Mouse (Mus musculus) frontal cortex, adult 2 months (tissue): ENCODE results near the gene Polr3gl. TPM values are rescaled to one million over a fixed set of nuclear protein-coding genes. Genes with fewer than 3 reads are reported as not detected.

Experiments
- DNase-seq, 2 experiments: peaks; one replicate each; pipeline ENCODE4 v3.0.0; 2022; ENCODE audit warnings: low spot score in 1 of 2; ENCODE audit errors: extremely low spot score in 1 of 2
- polyA plus RNA-seq: library from polyadenylated mRNA; depleted of rRNA; stranded (reverse); fragments of >200 nt; gene quantifications from 2 replicates; pipeline ENCODE4 v1.2.3, GENCODE M21; 2012

The Polr3gl gene
- polyA plus RNA-seq, 1 experiment = 84.3 TPM

- no peak for DNase-seq
Observed at GRCm38 (mm10) chr3:96573611-96574511, 20.1 kb downstream of the Polr3gl start.

DNA sequence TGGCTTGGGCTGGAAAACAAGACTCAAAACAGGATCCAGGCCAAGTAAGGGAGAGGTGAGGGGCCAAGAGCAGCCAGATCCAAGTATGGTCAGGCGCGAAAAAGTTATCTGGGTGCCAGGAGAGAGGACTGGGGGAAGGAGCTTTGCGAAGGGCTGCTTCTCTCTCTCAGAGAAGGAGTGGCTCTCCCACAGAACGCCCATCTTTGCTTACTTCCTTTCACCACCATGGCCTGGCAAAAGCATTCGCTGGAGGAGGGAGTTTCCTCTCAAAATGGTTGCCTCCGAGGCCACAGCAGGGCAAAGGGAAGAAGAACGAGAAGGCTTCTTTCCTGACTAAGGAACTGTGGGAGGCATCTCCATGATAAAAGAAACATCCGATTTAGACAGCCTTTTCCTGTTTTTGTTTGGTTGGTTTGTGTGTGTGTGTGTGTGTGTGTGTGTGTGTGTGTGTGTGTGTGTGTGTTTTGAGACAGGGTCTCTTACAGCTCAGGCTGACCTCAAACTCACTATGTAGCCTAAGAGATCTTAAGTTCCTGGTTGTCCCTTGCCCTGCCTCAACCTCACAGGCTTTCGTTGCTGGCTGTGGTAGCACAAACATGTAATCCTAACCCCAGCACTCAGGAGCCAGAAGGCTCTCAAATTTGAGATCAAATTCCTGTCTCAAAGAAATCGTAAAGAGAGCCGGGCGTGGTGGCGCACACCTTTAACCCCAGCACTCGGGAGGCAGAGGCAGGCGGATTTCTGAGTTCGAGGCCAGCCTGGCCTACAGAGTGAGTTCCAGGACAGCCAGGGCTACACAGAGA is 21.9 kb downstream of the Polr3gl start:
- no peak for DNase-seq

GRCm38 (mm10) chr3:96571336-96571735 is 22.6 kb downstream of the Polr3gl start:
- DNase-seq = no peak

DNA sequence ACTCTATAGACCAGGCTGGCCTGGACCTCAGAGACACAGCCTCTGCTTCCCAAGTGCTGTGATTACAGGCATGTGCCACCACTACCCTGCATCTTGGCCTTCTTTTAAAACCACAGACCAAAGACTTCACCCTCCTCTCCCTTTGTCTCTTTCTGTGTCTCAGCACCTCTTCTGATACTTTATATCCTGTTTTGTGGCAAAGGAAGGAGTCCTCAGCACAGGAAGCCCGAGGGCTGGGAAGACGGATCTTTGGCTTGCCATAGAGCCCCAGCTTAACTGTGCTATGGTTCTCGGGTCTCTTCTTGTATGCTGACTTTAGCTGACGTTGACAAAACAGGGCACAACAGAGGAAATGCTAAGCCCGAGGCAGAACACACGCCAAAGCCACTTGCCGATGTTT is 23.3 kb downstream of the Polr3gl start:
- no peak for DNase-seq

- DNase-seq = no peak
Observed at GRCm38 (mm10) chr3:96569966-96570605, 23.9 kb downstream of the Polr3gl start.

DNA sequence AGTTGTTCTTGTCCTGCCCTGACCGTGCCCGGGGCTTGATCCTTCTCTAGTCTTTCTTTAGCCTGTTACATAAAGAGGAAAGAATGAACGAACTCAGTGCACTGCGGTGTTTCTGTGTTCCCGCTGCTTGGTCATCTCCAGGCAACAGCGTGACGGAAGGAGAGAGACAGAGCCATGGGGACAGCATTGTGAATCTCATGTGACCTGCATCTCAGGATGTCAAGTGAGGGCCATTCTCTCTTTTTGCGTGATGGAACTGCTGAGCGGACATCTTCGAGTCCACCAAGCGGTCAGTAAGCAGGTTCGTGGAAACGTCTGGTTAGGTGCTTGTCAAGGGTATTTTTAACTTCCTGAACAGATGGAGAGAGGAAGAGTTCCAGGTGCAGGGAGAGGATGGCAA is 24.5 kb downstream of the Polr3gl start:
- no peak for DNase-seq

DNA sequence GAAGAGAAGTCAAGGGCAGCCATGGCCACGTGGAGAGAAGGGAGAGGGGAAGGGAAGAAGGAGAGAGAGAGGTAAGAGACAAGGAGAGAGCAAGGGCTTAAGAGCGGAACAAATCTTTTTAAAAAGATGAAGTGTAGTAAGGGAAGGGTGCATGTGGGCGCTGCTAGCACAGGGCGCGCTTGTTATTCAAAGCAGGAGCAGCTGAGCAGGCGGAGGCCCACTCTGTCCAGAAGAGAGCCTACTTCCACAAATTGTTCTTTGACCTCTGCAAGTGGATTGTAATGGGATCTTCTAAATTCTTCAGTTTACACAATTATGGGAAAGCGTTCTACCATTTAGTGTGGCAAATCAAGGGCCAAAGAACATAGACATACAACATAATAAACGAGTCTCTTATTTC is 25.4 kb downstream of the Polr3gl start:
- DNase-seq = no peak

DNA sequence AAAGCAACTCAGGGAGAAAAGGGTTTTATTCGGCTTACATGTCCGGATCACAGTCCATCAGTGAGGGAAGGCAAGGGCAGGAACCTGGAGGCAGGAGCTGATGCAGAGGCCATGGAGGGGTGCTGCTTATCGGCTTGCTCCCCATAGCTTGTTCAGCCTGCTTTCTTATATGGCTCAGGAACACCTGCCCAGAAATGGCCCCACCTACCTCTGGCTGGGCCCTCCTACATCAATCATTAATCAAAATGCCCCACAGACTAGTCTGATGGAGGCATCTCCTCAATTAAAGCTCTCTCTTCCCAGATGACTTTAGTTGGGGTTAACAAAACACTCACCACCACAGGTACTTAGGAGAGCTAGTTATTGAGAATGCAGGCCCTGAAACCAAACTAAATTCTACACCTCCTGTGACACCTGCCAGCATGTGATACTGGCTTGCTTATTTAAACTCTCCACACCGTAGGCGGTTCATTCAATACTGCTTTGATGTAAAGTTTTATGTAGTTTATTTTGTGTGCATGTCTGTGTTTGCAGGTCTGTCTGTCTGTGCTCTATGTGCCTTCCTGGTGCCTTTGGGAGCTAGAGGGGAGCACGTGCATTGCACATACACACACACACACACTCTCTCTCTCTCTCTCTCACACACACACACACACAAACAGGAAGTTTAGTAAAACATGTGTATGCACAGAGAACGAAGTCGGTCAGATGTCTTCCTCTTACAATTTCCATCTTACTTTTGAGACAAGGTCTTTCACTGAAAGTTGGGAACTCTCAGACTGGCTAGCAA is 27.1 kb downstream of the Polr3gl start:
- no peak for DNase-seq

DNA sequence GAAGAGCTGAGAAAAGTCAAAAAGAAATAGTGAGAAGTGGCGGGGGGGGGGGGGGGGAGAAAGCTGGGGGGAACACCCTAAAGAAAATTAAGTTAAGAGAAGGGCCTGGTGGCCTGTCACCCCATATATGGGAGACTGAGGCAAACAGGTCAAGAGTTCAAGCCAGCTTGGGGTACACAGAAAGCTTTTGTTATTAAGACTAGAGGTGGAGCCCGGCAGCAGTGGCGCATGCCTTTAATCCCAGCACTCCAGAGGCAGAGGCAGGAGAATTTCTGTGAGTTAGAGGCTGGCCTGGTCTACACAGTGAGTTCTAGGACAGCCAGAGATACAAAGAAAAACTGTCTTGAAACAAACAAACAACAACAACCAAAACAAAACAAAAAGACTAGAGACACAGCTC is 28.9 kb downstream of the Polr3gl start:
- DNase-seq = no peak

DNA sequence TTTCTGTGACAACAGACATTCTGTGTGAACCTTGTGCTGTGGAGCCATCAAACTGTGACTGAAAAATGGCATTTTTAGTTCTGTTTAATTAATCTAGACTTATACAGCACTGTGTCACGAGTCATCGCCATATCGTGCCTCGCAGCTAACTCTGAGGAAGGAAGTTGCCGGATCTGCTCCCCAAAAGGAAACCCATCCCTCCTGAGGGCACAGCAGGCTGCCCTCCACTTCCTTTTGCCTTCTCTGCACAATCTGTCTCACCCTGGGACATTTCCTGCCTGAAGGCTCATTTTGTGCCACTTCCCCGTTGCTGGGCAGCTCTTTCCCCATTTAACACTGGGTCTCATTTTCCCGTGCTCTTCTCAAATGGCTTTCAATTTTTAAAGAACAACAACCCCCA is 29.3 kb downstream of the Polr3gl start:
- DNase-seq = no peak

GRCm38 (mm10) chr3:96563911-96564632 is 29.9 kb downstream of the Polr3gl start:
- no peak for DNase-seq

GRCm38 (mm10) chr3:96563267-96563666 is 30.7 kb downstream of the Polr3gl start:
- DNase-seq = no peak

DNA sequence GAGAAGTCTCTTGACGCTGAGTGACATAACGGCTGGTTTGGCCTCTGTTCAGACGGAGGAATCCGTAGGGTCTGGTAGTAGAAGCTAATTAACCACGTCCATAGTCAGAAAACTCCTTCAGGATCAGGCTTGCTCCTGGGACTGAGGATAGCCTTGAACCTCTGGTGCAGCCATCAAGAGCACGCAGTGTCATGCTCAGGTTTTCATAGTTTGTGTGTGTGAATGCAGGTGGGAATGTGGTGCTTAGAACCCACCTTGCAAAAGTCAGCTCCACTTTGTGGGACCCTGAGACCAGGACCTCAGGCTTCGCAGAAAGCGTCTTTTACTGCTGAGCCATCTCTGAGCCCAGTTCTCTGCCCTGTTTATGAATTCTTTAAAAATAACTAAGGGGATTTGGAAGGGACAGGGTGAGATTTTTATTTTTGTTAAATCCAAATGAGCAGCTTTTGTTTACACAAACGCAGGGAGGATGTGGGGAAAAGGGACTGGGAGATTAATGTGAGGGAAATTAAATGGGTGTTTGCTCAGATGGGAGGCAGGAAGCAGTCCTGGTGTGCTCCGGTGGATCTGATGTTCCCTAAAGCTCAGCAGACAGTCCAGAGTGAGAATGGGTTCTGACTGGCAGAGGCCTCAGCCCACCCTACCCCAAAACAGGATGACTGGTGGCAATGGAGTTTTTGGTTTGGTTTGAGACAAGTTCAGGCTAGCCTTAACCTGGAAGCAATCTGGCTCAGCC is 31.9 kb downstream of the Polr3gl start:
- DNase-seq = no peak

DNA sequence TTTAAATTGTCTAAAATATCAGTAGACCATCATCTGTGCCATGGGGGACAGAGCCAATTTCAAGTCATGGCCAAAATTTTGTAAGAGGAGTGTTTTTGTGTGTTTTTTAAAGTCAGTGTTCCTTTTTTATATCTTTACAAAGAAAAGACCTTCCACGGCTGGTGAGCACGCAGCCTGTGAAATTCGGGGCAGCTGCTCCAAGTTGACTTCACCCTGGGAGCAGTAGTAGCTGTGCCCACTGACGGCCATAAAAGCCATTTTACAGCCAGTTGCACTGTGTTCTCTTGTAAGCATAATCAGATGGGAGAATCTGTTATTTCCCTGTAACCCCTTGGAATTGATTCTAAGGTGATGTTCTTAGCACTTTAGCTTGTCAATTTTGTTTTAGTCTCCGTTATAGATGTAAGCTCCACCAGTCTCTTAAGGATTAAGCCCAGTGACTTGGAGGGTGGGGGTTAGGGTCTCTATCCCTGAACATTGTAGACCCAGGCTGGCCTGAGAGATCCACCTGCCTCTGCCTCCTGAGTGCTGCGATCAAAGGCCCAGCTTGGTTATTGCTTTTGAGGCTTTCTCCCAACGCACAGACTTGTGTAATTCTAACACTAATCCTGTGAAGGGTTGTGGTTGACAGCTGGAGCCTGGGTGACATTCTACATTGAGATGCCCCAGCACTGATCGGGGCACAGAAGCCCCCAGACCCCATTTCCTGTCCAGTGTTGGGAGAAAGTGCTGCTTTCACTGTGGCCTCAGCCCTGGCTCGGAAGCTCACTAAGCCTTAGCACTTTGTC is 32.9 kb downstream of the Polr3gl start:
- DNase-seq = no peak

GRCm38 (mm10) chr3:96559911-96560850 is 33.8 kb downstream of the Polr3gl start:
- no peak for DNase-seq

- no peak for DNase-seq
Observed at GRCm38 (mm10) chr3:96559398-96559910, 34.5 kb downstream of the Polr3gl start.

DNA sequence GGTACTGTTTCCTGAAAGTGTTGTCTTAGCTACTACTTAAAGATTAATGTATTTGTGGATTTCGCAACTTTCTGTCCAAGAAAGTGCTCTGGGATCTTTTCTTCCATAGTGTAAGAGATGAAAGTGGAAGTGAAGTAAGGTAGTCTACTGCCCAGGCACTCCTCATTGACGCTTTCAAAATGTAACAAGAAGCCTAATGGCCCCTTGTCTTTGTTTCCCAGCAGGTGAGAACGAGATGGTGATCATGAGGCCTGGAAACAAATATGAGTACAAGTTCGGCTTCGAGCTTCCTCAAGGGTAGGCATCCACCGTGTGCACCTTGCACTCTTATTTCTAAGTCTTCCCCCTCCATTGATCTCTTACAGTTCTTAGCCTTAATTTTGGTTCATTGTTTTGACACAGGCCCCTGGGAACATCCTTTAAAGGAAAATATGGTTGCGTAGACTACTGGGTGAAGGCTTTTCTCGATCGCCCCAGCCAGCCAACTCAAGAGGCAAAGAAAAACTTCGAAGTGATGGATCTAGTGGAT is 35.2 kb downstream of the Polr3gl start:
- DNase-seq = no peak
